Mouse (Mus musculus) stomach, postnatal 0 days (tissue): Measurements from ENCODE around the gene Nr6a1. TPM values are rescaled to one million over a fixed set of nuclear protein-coding genes. Genes with fewer than 3 reads are reported as not detected.

Source experiments
- ATAC-seq: fragments of 200-750 bp; cut with Nextera tagmentation; 2 replicates; pipeline ENCODE4 v1.8.0; 2017; ENCODE audit not compliant: low FRiP score, low TSS enrichment
- DNase-seq: peaks from one replicate; pipeline ENCODE4 v3.0.0-alpha.2; 2016; ENCODE audit warnings: low spot score
- H3K27ac ChIP-seq: fragments of 300-500 bp; sonication (generic); replicated peaks from 2 replicates; pipeline ENCODE4 v1.5.1; 2014; ENCODE audit warnings: mild to moderate bottlenecking, control low read depth
- H3K27me3 ChIP-seq: fragments of 300-500 bp; sonication (generic); 2 replicates; pipeline ENCODE4 v1.6.1; 2014; ENCODE audit warnings: low read length; ENCODE audit not compliant: control insufficient read depth, insufficient read depth
- H3K36me3 ChIP-seq: fragments of 300-500 bp; sonication (generic); 2 replicates; pipeline ENCODE4 v1.6.1; 2014; ENCODE audit warnings: low read length, mixed read lengths; ENCODE audit not compliant: control insufficient read depth, insufficient read depth
- H3K4me1 ChIP-seq: fragments of 300-500 bp; sonication (generic); replicated peaks from 2 replicates; pipeline ENCODE4 v1.6.1; 2014; ENCODE audit warnings: antibody characterized with exemption; ENCODE audit not compliant: control insufficient read depth, insufficient read depth
- H3K4me2 ChIP-seq: fragments of 300-500 bp; sonication (generic); replicated peaks from 2 replicates; pipeline ENCODE4 v1.6.1; 2014; ENCODE audit warnings: low read depth, mild to moderate bottlenecking, control low read depth, moderate library complexity
- H3K4me3 ChIP-seq: fragments of 300-500 bp; sonication (generic); 2 replicates; pipeline ENCODE4 v1.5.1; 2014; ENCODE audit warnings: low read depth, low read length, control low read depth
- H3K9ac ChIP-seq: fragments of 300-500 bp; sonication (generic); 2 replicates; pipeline ENCODE4 v1.6.1; 2014; ENCODE audit warnings: mild to moderate bottlenecking, low read length, control low read depth, mixed read lengths
- H3K9me3 ChIP-seq: fragments of 300-500 bp; sonication (generic); 2 replicates; pipeline ENCODE4 v1.6.1; 2016; ENCODE audit warnings: low read length; ENCODE audit not compliant: control insufficient read depth
- CTCF ChIP-seq: IDR thresholded peaks from 2 replicates; pipeline ENCODE4 v1.5.1; 2016; ENCODE audit warnings: antibody characterized with exemption, low read depth, mild to moderate bottlenecking, moderate library complexity
- EP300 ChIP-seq: optimal IDR thresholded peaks from 2 replicates; pipeline ENCODE3; 2016; ENCODE audit warnings: antibody characterized with exemption
- WGBS: fragments of 180-500 bp; shearing (Covaris S2); extraction: QIAGEN DNeasy Blood & Tissue Kit; methylation state at CpG from one replicate; pipeline ENCODE4 v1.1.7; 2014; 5-methylcytosine and 5-hydroxymethylcytosine counted together
- polyA plus RNA-seq: library from polyadenylated mRNA; unstranded; fragments of >200 nt; fragmentation: Nextera tagmentation; extraction: Ambion mirVana; gene quantifications from 2 replicates; pipeline ENCODE4 v1.2.1, GENCODE M21; 2015

Gene Nr6a1
- polyA plus RNA-seq, 1 experiment from 2014 or later: 0.59 TPM

DNA sequence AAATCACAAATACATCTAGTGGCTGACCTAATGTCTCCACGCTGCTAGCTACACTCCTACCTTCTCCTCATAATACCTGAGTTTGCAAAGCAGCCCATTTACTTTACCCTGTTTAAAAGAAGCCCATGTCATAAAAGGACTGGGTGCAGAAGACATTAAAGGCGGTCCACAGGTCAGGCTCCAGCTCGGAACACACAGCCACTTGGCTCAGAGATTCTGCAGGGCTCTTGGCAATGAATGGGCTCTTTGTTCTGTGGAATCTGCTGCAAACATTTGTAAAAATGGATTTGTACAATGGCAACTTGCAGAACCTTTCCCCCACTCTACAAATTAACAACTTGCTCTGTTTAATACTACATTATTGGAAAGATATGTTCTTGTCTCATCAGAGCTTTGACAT, 202.1 kb downstream of the Nr6a1 start:
- Histone ChIP-seq H3K4me2 (no peak overlapping the region), H3K36me3 (no peaks in the 10 kb centered on the region), H3K4me3 (no peak overlapping the region), H3K9ac (no peak overlapping the region), H3K4me1 (no peaks in the 10 kb centered on the region), H3K27me3 (no peaks in the 10 kb centered on the region), H3K27ac (no peak overlapping the region), H3K9me3 (no peaks in the 10 kb centered on the region)
- WGBS: 47% methylated on average over 3 of the region's 3 CpGs
- ATAC-seq (peak; percentile 51; the same call in 1 of the 2 replicates), DNase-seq (peak; percentile 28)
- no peak for TF ChIP-seq EP300
- no peak for TF ChIP-seq CTCF

DNA sequence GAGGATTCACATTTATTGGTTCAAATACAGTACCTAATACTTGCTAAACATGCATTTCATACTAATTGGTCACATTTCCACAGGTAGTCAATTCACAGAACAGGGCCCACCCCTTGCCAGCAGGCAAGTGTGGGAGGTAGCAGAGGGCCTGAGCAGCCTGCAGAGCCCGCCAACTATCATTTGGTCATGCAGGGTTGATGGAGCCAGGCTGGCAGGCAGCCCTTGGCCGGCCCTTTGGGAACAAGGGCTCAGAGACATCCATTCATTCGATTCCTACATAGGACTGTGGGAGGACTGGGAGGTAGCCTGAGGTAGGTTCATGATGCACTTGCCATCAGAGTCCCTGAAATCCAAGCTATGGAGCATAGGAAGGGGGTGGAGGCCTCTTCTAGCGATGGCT, 204.1 kb downstream of the Nr6a1 start:
- 79% methylated on average over 4 of the region's 4 CpGs for WGBS
- Histone ChIP-seq H3K36me3 (no peaks in the 10 kb centered on the region), H3K9ac (no peak overlapping the region), H3K27ac (no peak overlapping the region), H3K4me1 (no peaks in the 10 kb centered on the region), H3K9me3 (no peaks in the 10 kb centered on the region), H3K4me3 (no peak overlapping the region), H3K4me2 (no peak overlapping the region), H3K27me3 (no peaks in the 10 kb centered on the region)
- TF ChIP-seq CTCF (no peak), EP300 (no peak)
- no peak for ATAC-seq
- DNase-seq: no peak

DNA sequence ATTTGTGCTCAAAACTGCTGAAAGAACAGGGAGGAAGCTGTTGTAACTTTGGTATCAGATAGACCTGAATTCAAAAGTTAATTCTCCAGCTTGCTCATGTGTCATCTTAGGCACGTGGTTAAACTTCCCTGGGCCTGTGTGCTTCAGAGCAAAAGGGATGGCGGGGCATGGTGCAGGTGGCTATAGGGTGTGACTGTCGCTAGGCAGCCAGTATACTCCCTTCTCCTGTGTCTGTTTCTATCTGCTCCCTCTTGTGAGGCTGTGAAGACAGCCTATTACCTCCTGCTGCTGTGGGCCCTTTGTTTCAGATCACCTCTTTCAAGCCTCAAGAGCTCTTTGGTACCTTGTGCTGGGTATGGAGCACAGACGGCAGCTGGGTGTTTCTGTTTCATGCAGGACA, 205.4 kb downstream of the Nr6a1 start:
- no peak for TF ChIP-seq CTCF
- no peak for TF ChIP-seq EP300
- 55% methylated on average over 4 of the region's 4 CpGs for WGBS
- Histone ChIP-seq H3K4me2 (no peak overlapping the region), H3K36me3 (no peaks in the 10 kb centered on the region), H3K9ac (no peak overlapping the region), H3K4me1 (no peaks in the 10 kb centered on the region), H3K9me3 (no peaks in the 10 kb centered on the region), H3K4me3 (no peak overlapping the region), H3K27ac (no peak overlapping the region), H3K27me3 (no peaks in the 10 kb centered on the region)
- ATAC-seq (no peak), DNase-seq (no peak)

DNA sequence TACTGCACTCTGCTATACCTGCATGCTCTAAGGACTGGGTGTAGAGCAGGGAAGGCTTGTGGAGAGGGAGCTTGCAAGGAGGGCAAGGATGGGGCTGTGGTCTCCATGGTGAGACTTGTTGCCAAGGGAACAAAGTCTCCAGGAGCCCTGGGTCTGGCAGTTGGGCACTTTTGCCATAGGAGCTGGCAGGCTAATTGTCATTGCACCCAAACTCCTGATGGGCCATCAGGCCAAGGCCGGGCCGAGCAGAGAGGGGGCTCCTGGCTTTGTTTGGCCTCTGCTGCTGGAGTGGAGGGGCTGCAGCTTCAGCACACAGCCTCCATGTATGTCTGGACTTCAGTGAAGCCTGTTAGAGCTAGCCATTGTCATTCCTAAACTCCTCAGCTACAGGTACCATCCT, 206.8 kb downstream of the Nr6a1 start:
- Histone ChIP-seq H3K9me3 (no peaks in the 10 kb centered on the region), H3K27me3 (no peaks in the 10 kb centered on the region), H3K4me3 (no peak overlapping the region), H3K4me1 (no peaks in the 10 kb centered on the region), H3K9ac (no peak overlapping the region), H3K36me3 (no peaks in the 10 kb centered on the region), H3K4me2 (no peak overlapping the region), H3K27ac (no peak overlapping the region)
- DNase-seq (no peak), ATAC-seq (no peak)
- WGBS: 87% methylated on average over 2 of the region's 2 CpGs
- TF ChIP-seq CTCF (no peak), EP300 (no peak)

DNA sequence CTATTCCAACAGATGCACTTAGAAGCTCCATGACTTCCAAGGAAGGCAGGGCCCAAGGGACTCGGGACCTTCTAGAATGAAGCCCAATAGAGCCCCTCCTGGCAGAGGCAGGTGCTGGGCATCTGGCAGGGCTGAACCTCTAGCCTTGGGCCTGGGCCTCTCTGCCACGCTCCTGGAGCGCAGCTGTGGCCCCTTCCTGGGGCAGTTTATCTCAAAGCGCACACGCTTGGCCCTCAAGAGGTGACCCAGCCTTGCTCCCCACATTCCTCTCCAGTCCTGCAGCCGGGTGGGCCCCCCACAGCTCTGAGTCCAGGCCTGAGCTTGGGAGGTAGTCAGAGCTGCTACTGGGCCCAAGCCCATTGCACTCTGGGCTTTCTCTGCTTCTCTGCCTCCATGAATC, 208.1 kb downstream of the Nr6a1 start:
- Histone ChIP-seq H3K4me3 (no peak overlapping the region), H3K27me3 (no peaks in the 10 kb centered on the region), H3K9me3 (no peaks in the 10 kb centered on the region), H3K4me2 (no peak overlapping the region), H3K4me1 (no peaks in the 10 kb centered on the region), H3K36me3 (no peaks in the 10 kb centered on the region), H3K9ac (no peak overlapping the region), H3K27ac (no peak overlapping the region)
- DNase-seq: no peak
- no peak for TF ChIP-seq EP300
- TF ChIP-seq CTCF: no peak
- ATAC-seq: no peak
- 60% methylated on average over 6 of the region's 6 CpGs for WGBS

DNA sequence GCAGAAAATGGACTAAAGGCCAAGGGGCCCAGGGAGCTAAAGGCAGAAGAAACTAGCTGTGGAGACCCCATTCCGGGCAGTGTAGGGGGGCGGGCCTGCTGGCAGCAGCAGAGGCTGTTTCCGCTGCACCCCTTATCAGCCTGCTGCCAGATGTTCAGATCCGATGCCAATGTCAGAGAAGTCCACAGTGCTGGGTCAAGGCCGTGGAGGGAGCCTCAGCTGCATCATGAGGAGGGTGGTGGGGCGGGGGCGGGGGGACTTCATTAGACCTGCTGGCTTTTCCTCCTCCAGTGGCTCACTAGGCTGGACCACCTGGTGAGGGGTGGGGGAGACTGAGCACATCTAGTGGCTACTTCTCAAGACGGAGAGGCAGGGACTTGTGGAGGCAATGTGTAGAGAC, 208.8 kb downstream of the Nr6a1 start:
- Histone ChIP-seq H3K9ac (no peak overlapping the region), H3K4me1 (no peaks in the 10 kb centered on the region), H3K27me3 (no peaks in the 10 kb centered on the region), H3K9me3 (no peaks in the 10 kb centered on the region), H3K27ac (no peak overlapping the region), H3K4me2 (no peak overlapping the region), H3K36me3 (no peaks in the 10 kb centered on the region), H3K4me3 (no peak overlapping the region)
- WGBS: 63% methylated on average over 7 of the region's 8 CpGs
- no peak for DNase-seq
- no peak for ATAC-seq
- no peak for TF ChIP-seq EP300
- TF ChIP-seq CTCF: no peak
